Mouse (Mus musculus): ENCODE measurements around the gene Mpp6. TPM values are rescaled to one million over a fixed set of nuclear protein-coding genes. Genes with fewer than 3 reads are reported as not detected.

Gene Mpp6
- polyA plus RNA-seq, 1 experiment = 29.5 TPM

GRCm38 (mm10) chr6:50120931-50121330 is 10.9 kb downstream of the Mpp6 start:
- Histone ChIP-seq H3K27ac (replicated peaks; ENCODE audit: low read depth, low read length) (no peak overlapping the region), H3K4me3 (ENCODE audit: insufficient read depth, low read depth, low read length) (no peak overlapping the region), H3K4me1 (ENCODE audit: control insufficient read depth, insufficient read depth, insufficient read length, low read length) (no peaks in the 10 kb centered on the region)

GRCm38 (mm10) chr6:50122835-50123234 is 12.8 kb downstream of the Mpp6 start:
- Histone ChIP-seq H3K4me1 (ENCODE audit: control insufficient read depth, insufficient read depth, insufficient read length, low read length) (no peaks in the 10 kb centered on the region), H3K4me3 (ENCODE audit: insufficient read depth, low read depth, low read length) (no peak overlapping the region), H3K27ac (replicated peaks; ENCODE audit: low read depth, low read length) (no peak overlapping the region)

- Histone ChIP-seq H3K4me3 (ENCODE audit: insufficient read depth, low read depth, low read length) (no peak overlapping the region), H3K27ac (replicated peaks; ENCODE audit: low read depth, low read length) (no peak overlapping the region), H3K4me1 (ENCODE audit: control insufficient read depth, insufficient read depth, insufficient read length, low read length) (no peaks in the 10 kb centered on the region)
Observed at GRCm38 (mm10) chr6:50124197-50124596, 14.2 kb downstream of the Mpp6 start.

- H3K27ac ChIP-seq (replicated peaks; ENCODE audit: low read depth, low read length) = no peak overlapping the region
- H3K4me3 ChIP-seq (ENCODE audit: insufficient read depth, low read depth, low read length) = no peak overlapping the region
- H3K4me1 ChIP-seq (ENCODE audit: control insufficient read depth, insufficient read depth, insufficient read length, low read length) = no peaks in the 10 kb centered on the region
Observed at GRCm38 (mm10) chr6:50126331-50126730, 16.3 kb downstream of the Mpp6 start.

- Histone ChIP-seq H3K27ac (replicated peaks; ENCODE audit: low read depth, low read length) (no peak overlapping the region), H3K4me3 (ENCODE audit: insufficient read depth, low read depth, low read length) (no peak overlapping the region), H3K4me1 (ENCODE audit: control insufficient read depth, insufficient read depth, insufficient read length, low read length) (no peaks in the 10 kb centered on the region)
Observed at GRCm38 (mm10) chr6:50127536-50127935, 17.5 kb downstream of the Mpp6 start.

GRCm38 (mm10) chr6:50137651-50138050 is 27.6 kb downstream of the Mpp6 start:
- Histone ChIP-seq H3K27ac (replicated peaks; ENCODE audit: low read depth, low read length) (no peak overlapping the region), H3K4me3 (ENCODE audit: insufficient read depth, low read depth, low read length) (no peak overlapping the region), H3K4me1 (ENCODE audit: control insufficient read depth, insufficient read depth, insufficient read length, low read length) (no peaks in the 10 kb centered on the region)

- Histone ChIP-seq H3K4me1 (ENCODE audit: control insufficient read depth, insufficient read depth, insufficient read length, low read length) (no peaks in the 10 kb centered on the region), H3K4me3 (ENCODE audit: insufficient read depth, low read depth, low read length) (no peak overlapping the region), H3K27ac (replicated peaks; ENCODE audit: low read depth, low read length) (no peak overlapping the region)
Observed at GRCm38 (mm10) chr6:50139526-50139925, 29.5 kb downstream of the Mpp6 start.

- Histone ChIP-seq H3K27ac (replicated peaks; ENCODE audit: low read depth, low read length) (no peak overlapping the region), H3K4me1 (ENCODE audit: control insufficient read depth, insufficient read depth, insufficient read length, low read length) (no peaks in the 10 kb centered on the region), H3K4me3 (ENCODE audit: insufficient read depth, low read depth, low read length) (no peak overlapping the region)
Observed at GRCm38 (mm10) chr6:50146158-50146557, 36.1 kb downstream of the Mpp6 start.

- no peak overlapping the region for H3K27ac ChIP-seq (replicated peaks; ENCODE audit: low read depth, low read length)
- H3K4me3 ChIP-seq (ENCODE audit: insufficient read depth, low read depth, low read length) = no peak overlapping the region
Observed at GRCm38 (mm10) chr6:50149378-50149777, 39.3 kb downstream of the Mpp6 start.

GRCm38 (mm10) chr6:50159842-50160241 is 49.8 kb downstream of the Mpp6 start:
- no peak overlapping the region for H3K27ac ChIP-seq (replicated peaks; ENCODE audit: low read depth, low read length)
- no peak overlapping the region for H3K4me3 ChIP-seq (ENCODE audit: insufficient read depth, low read depth, low read length)
- H3K4me1 ChIP-seq (ENCODE audit: control insufficient read depth, insufficient read depth, insufficient read length, low read length) = no peaks in the 10 kb centered on the region

More at GRCm38 (mm10) chr6:50149378-50149777, 39.3 kb downstream of the Mpp6 start:
- H3K4me1 ChIP-seq (ENCODE audit: control insufficient read depth, insufficient read depth, insufficient read length, low read length) = no peaks in the 10 kb centered on the region

- Histone ChIP-seq H3K4me1 (ENCODE audit: control insufficient read depth, insufficient read depth, insufficient read length, low read length) (no peaks in the 10 kb centered on the region), H3K27ac (replicated peaks; ENCODE audit: low read depth, low read length) (no peak overlapping the region), H3K4me3 (ENCODE audit: insufficient read depth, low read depth, low read length) (no peak overlapping the region)
Observed at GRCm38 (mm10) chr6:50163013-50163412, 53.0 kb downstream of the Mpp6 start.

- Histone ChIP-seq H3K27ac (replicated peaks; ENCODE audit: low read depth, low read length) (no peak overlapping the region), H3K4me3 (ENCODE audit: insufficient read depth, low read depth, low read length) (no peak overlapping the region), H3K4me1 (ENCODE audit: control insufficient read depth, insufficient read depth, insufficient read length, low read length) (no peaks in the 10 kb centered on the region)
Observed at GRCm38 (mm10) chr6:50168821-50169220, 58.8 kb downstream of the Mpp6 start.

- Histone ChIP-seq H3K27ac (replicated peaks; ENCODE audit: low read depth, low read length) (no peak overlapping the region), H3K4me3 (ENCODE audit: insufficient read depth, low read depth, low read length) (no peak overlapping the region), H3K4me1 (ENCODE audit: control insufficient read depth, insufficient read depth, insufficient read length, low read length) (no peaks in the 10 kb centered on the region)
Observed at GRCm38 (mm10) chr6:50169771-50170170, 59.7 kb downstream of the Mpp6 start.

- Histone ChIP-seq H3K4me1 (ENCODE audit: control insufficient read depth, insufficient read depth, insufficient read length, low read length) (no peaks in the 10 kb centered on the region), H3K4me3 (ENCODE audit: insufficient read depth, low read depth, low read length) (no peak overlapping the region), H3K27ac (replicated peaks; ENCODE audit: low read depth, low read length) (no peak overlapping the region)
Observed at GRCm38 (mm10) chr6:50175736-50176135, 65.7 kb downstream of the Mpp6 start.

GRCm38 (mm10) chr6:50180189-50180588 is 70.1 kb downstream of the Mpp6 start:
- Histone ChIP-seq H3K4me3 (ENCODE audit: insufficient read depth, low read depth, low read length) (no peak overlapping the region), H3K27ac (replicated peaks; ENCODE audit: low read depth, low read length) (no peak overlapping the region), H3K4me1 (ENCODE audit: control insufficient read depth, insufficient read depth, insufficient read length, low read length) (no peaks in the 10 kb centered on the region)

- Histone ChIP-seq H3K4me3 (ENCODE audit: insufficient read depth, low read depth, low read length) (0 out of 2 replicates have a peak overlapping the region, but pooled peaks have one; percentile 30), H3K27ac (replicated peaks; ENCODE audit: low read depth, low read length) (peak overlapping the region; percentile 56; the same call in 1 of the 2 replicates), H3K4me1 (ENCODE audit: control insufficient read depth, insufficient read depth, insufficient read length, low read length) (no peaks in the 10 kb centered on the region)
Observed at GRCm38 (mm10) chr6:50187955-50188354, 77.9 kb downstream of the Mpp6 start.

GRCm38 (mm10) chr6:50189376-50189775 is 79.3 kb downstream of the Mpp6 start:
- no peaks in the 10 kb centered on the region for H3K4me1 ChIP-seq (ENCODE audit: control insufficient read depth, insufficient read depth, insufficient read length, low read length)
- no peak overlapping the region for H3K4me3 ChIP-seq (ENCODE audit: insufficient read depth, low read depth, low read length)
- no peak overlapping the region for H3K27ac ChIP-seq (replicated peaks; ENCODE audit: low read depth, low read length)

Measured in brown adipose tissue, adult 24 weeks (tissue).